Mouse (Mus musculus) naive thymus-derived CD4-positive, alpha-beta T cell, adult 2 months (primary cell): ENCODE measurements around the gene Ctnnb1.
"Not testable (repeated sequence)": the region's sequence is repeated elsewhere in the genome, so short reads cannot be mapped to it uniquely, and the experiment has no call there.

ENCODE experiments used
- DNase-seq: peaks from one replicate; pipeline ENCODE4 v3.0.0-alpha.2; 2011; ENCODE audit warnings: low read depth

The Ctnnb1 gene

GRCm38 (mm10) chr9:120929081-120929480, at the start of gene Ctnnb1:
TSS of gene Ctnnb1 (plus strand) at chr9:120929216.
- no peak for DNase-seq

GRCm38 (mm10) chr9:120880286-120880685, 48.7 kb upstream of the Ctnnb1 start:
- DNase-seq = no peak

GRCm38 (mm10) chr9:120881121-120881520, 47.9 kb upstream of the Ctnnb1 start:
- no peak for DNase-seq

GRCm38 (mm10) chr9:120881839-120882238, 47.2 kb upstream of the Ctnnb1 start:
- no peak for DNase-seq

- no peak for DNase-seq
These were observed 44.3 kb upstream of the Ctnnb1 start for GRCm38 (mm10) chr9:120884726-120885125.

- no peak for DNase-seq
These were observed 41.4 kb upstream of the Ctnnb1 start for GRCm38 (mm10) chr9:120887631-120888030.

- no peak for DNase-seq
These were observed 35.6 kb upstream of the Ctnnb1 start for GRCm38 (mm10) chr9:120893435-120893834.

- DNase-seq = no peak
These were observed 35.0 kb upstream of the Ctnnb1 start for GRCm38 (mm10) chr9:120893971-120894370.

- DNase-seq = no peak
These were observed 34.6 kb upstream of the Ctnnb1 start for GRCm38 (mm10) chr9:120894376-120894775.

GRCm38 (mm10) chr9:120896502-120896901, 32.5 kb upstream of the Ctnnb1 start:
- no peak for DNase-seq

- DNase-seq = no peak
These were observed 31.7 kb upstream of the Ctnnb1 start for GRCm38 (mm10) chr9:120897269-120897668.

GRCm38 (mm10) chr9:120899833-120900232, 29.2 kb upstream of the Ctnnb1 start:
- no peak for DNase-seq

GRCm38 (mm10) chr9:120900338-120901274, 28.4 kb upstream of the Ctnnb1 start:
- no peak for DNase-seq

GRCm38 (mm10) chr9:120902562-120902961, 26.5 kb upstream of the Ctnnb1 start:
- DNase-seq = peak; percentile 46

GRCm38 (mm10) chr9:120908461-120908860, 20.6 kb upstream of the Ctnnb1 start:
- DNase-seq = no peak

GRCm38 (mm10) chr9:120913152-120913551, 15.9 kb upstream of the Ctnnb1 start:
- no peak for DNase-seq

GRCm38 (mm10) chr9:120914429-120914828, 14.6 kb upstream of the Ctnnb1 start:
- DNase-seq = no peak

- peak; percentile 76 for DNase-seq
These were observed 14.0 kb upstream of the Ctnnb1 start for GRCm38 (mm10) chr9:120914877-120915459.

GRCm38 (mm10) chr9:120917619-120918018, 11.4 kb upstream of the Ctnnb1 start:
- not testable (repeated sequence) for DNase-seq

GRCm38 (mm10) chr9:120918211-120918610, 10.8 kb upstream of the Ctnnb1 start:
- DNase-seq = no peak

GRCm38 (mm10) chr9:120918642-120919041, 10.4 kb upstream of the Ctnnb1 start:
- DNase-seq = no peak

GRCm38 (mm10) chr9:120919130-120919529, 9.9 kb upstream of the Ctnnb1 start:
- DNase-seq = peak; percentile 54

GRCm38 (mm10) chr9:120926126-120926525, 2.9 kb upstream of the Ctnnb1 start:
- DNase-seq = no peak
